28 mouse cellular contexts compared by ENCODE assay signal in genomic region chr15:81534546-81534945, GRCm38 (mm10). TPM values are rescaled to one million over a fixed set of nuclear protein-coding genes. Genes with fewer than 3 reads are reported as not detected.
A peak's percentile ranks its signal among the peaks of the same experiment; 100 is the strongest.
DNase-seq lines count a peak whose midpoint lies in the region; ATAC-seq and TF ChIP-seq lines count a peak whose summit lies in the region.
"Had no signal": no experiment of that assay in that cellular context is flagged by ENCODE, and none has a peak within 500 bp of the region (broad histone marks: within the 10 kb centered on the region; RNA-seq: fewer than 3 reads in every experiment).

No protein-coding gene starts in this region.

- no peak overlapping the region for H3K4me3 ChIP-seq in bone marrow macrophage, adult 2 months (ENCODE audit: insufficient read depth, low read length)
- H3K4me3 ChIP-seq in liver, adult 2 months (ENCODE audit: insufficient read depth, low read depth, low read length), result no peak overlapping the region
- H3K4me3 ChIP-seq in liver, embryonic 15.5 days (replicated peaks), result no peak overlapping the region
- H3K4me3 ChIP-seq in kidney, embryonic 15.5 days (replicated peaks), result no peak overlapping the region
- H3K4me3 ChIP-seq: embryonic facial prominence, embryonic 12.5 days; hindbrain, embryonic 13.5 days; midbrain, embryonic 12.5 days; myocyte; neural tube, embryonic 12.5 days had no signal

- no peaks in the 10 kb centered on the region for H3K9me3 ChIP-seq in liver, embryonic 15.5 days (replicated peaks)
- H3K9me3 ChIP-seq in kidney, embryonic 15.5 days (replicated peaks), result no peaks in the 10 kb centered on the region
- H3K9me3 ChIP-seq: embryonic facial prominence, embryonic 12.5 days; hindbrain, embryonic 13.5 days; midbrain, embryonic 12.5 days; neural tube, embryonic 12.5 days had no signal

- H3K36me3 ChIP-seq in liver, adult 2 months (ENCODE audit: control insufficient read depth, insufficient read depth, low read length), result no peaks in the 10 kb centered on the region
- H3K36me3 ChIP-seq in liver, embryonic 15.5 days (replicated peaks), result no peaks in the 10 kb centered on the region
- no peaks in the 10 kb centered on the region for H3K36me3 ChIP-seq in kidney, embryonic 15.5 days
- H3K36me3 ChIP-seq: embryonic facial prominence, embryonic 12.5 days; hindbrain, embryonic 13.5 days; midbrain, embryonic 12.5 days; neural tube, embryonic 12.5 days had no signal

- no peaks in the 10 kb centered on the region for H3K27me3 ChIP-seq in liver, adult 2 months (ENCODE audit: control insufficient read depth, insufficient read depth, low read length)
- no peaks in the 10 kb centered on the region for H3K27me3 ChIP-seq in liver, embryonic 15.5 days
- no peaks in the 10 kb centered on the region for H3K27me3 ChIP-seq in kidney, embryonic 15.5 days
- H3K27me3 ChIP-seq: embryonic facial prominence, embryonic 12.5 days; hindbrain, embryonic 13.5 days; midbrain, embryonic 12.5 days; neural tube, embryonic 12.5 days had no signal

- TF ChIP-seq POLR2A in bone marrow macrophage, adult 2 months (IDR thresholded peaks at IDR 0.05; ENCODE audit: borderline replicate concordance, low read depth, low read length), result no peak
- no peak for TF ChIP-seq POLR2A in liver, adult 2 months (IDR thresholded peaks at IDR 0.05; ENCODE audit: extremely low read depth, insufficient read depth, low read length)

- H3K9ac ChIP-seq in liver, adult 2 months (ENCODE audit: low read depth, low read length), result no peak overlapping the region
- no peak overlapping the region for H3K9ac ChIP-seq in liver, embryonic 15.5 days
- no peak overlapping the region for H3K9ac ChIP-seq in kidney, embryonic 15.5 days
- H3K9ac ChIP-seq: embryonic facial prominence, embryonic 12.5 days; hindbrain, embryonic 13.5 days; lung, embryonic 14.5 days; midbrain, embryonic 12.5 days; neural tube, embryonic 12.5 days had no signal

- H3K4me2 ChIP-seq in liver, embryonic 15.5 days, result 0 out of 2 replicates have a peak overlapping the region, but pooled peaks have one; percentile 1
- no peak overlapping the region for H3K4me2 ChIP-seq in kidney, embryonic 15.5 days
- H3K4me2 ChIP-seq: embryonic facial prominence, embryonic 12.5 days; heart, embryonic 11.5 days; hindbrain, embryonic 13.5 days; lung, embryonic 14.5 days; midbrain, embryonic 12.5 days; neural tube, embryonic 12.5 days had no signal

- ATAC-seq in liver, embryonic 15.5 days (ENCODE audit: insufficient read depth), result no peak
- no peak for ATAC-seq in kidney, embryonic 15.5 days (replicated peaks; ENCODE audit: low FRiP score)
- ATAC-seq: CD4-positive, CD25-positive, alpha-beta regulatory T cell, adult 4 months; forebrain, embryonic 14.5 days; intestine, postnatal 0 days had no signal

- no peaks in the 10 kb centered on the region for H3K79me2 ChIP-seq in liver, adult 2 months (ENCODE audit: control insufficient read depth, insufficient read depth, low read length)

- no peak for TF ChIP-seq CTCF in bone marrow macrophage, adult 2 months (IDR thresholded peaks at IDR 0.05; ENCODE audit: low read depth, low read length)
- TF ChIP-seq CTCF in liver, adult 2 months (IDR thresholded peaks at IDR 0.05; ENCODE audit: low read depth, low read length), result no peak

- peak overlapping the region; percentile 90 for H3K27ac ChIP-seq in bone marrow macrophage, adult 2 months (ENCODE audit: insufficient read depth, low read depth, low read length)
- H3K27ac ChIP-seq in liver, adult 2 months (replicated peaks; ENCODE audit: insufficient read depth, low read depth, low read length), result peak overlapping the region; percentile 41
- H3K27ac ChIP-seq in liver, embryonic 15.5 days (replicated peaks), result no peak overlapping the region; the same call in 1 of the 2 replicates
- no peak overlapping the region for H3K27ac ChIP-seq in kidney, embryonic 15.5 days
- H3K27ac ChIP-seq: embryonic facial prominence, embryonic 12.5 days; hindbrain, embryonic 13.5 days; midbrain, embryonic 12.5 days; neural tube, embryonic 12.5 days had no signal

- WGBS in liver, adult 2 months, result 77% methylated on average over 6 of the region's 6 CpGs
- WGBS in liver, embryonic 15.5 days (ENCODE audit: insufficient replicate concordance), result 22% methylated on average over 6 of the region's 6 CpGs
- 78% methylated on average over 6 of the region's 6 CpGs for WGBS in kidney, embryonic 15.5 days

- peaks cover 46% of the 10 kb centered on the region for H3K4me1 ChIP-seq in bone marrow macrophage, adult 2 months (ENCODE audit: control insufficient read depth, insufficient read depth, low read length)
- no peaks in the 10 kb centered on the region for H3K4me1 ChIP-seq in liver, adult 2 months (ENCODE audit: control insufficient read depth, insufficient read depth, low read length)
- peaks cover 47% of the 10 kb centered on the region for H3K4me1 ChIP-seq in liver, embryonic 15.5 days (replicated peaks)
- H3K4me1 ChIP-seq in kidney, embryonic 15.5 days, result 0 out of 2 replicates have a peak, but pooled peaks cover 2% of the 10 kb centered on the region
- H3K4me1 ChIP-seq: embryonic facial prominence, embryonic 12.5 days; hindbrain, embryonic 13.5 days; neural tube, embryonic 12.5 days had no signal

- peak; percentile 40 for DNase-seq in 416B (ENCODE audit: low read depth)
- DNase-seq in liver, adult 2 months (ENCODE audit: extremely low read depth, low read depth, low spot score), result no peak
- DNase-seq in left cerebral cortex, adult 11 months (ENCODE audit: low spot score), result no peak
- no peak for DNase-seq in urinary bladder, postnatal 36 days (ENCODE audit: low spot score in 2 of 2)
- no peak for DNase-seq in kidney, postnatal 36 days
- DNase-seq: cerebellum, adult 9-10 months; embryo, embryonic 11 days; gastrocnemius, postnatal 36 days; heart, adult 18-20 months; heart, postnatal 4 days; kidney, adult 9 months; kidney, postnatal 14 days; lung, embryonic 14.5 days; lung, postnatal 14 days; right cerebral cortex, postnatal 4 days; thymus, postnatal 14 days had no signal

RNA-seq across cellular contexts. Expression of gene Ep300, which starts 50.6 kb away (rescaled TPM):
- 66.3 and 72.9 TPM in 2 replicates for polyA plus RNA-seq in bone marrow macrophage, adult 2 months (2012; ENCODE audit: insufficient read depth, insufficient read length, missing spikeins)
- total RNA-seq in liver, adult 2 months (2014; rRNA removed), result 17.9 and 27.7 TPM in 2 replicates
- polyA plus RNA-seq in liver, adult 2 months (2012; rRNA removed), result 6.5 and 8.5 TPM in 2 replicates
- polyA plus RNA-seq in liver, embryonic 15.5 days (2015; fragmentation: Nextera tagmentation; extraction: Ambion mirVana), result 6.1 and 7.9 TPM in 2 replicates
- polyA plus RNA-seq in kidney, embryonic 15.5 days (2015; fragmentation: Nextera tagmentation; extraction: Ambion mirVana), result 18.6 and 19.0 TPM in 2 replicates

Comparison
In these comparisons a context has a peak if more than half of its experiments do, and no peak if none do; other contexts are left out.
1. H3K27ac ChIP-seq: peak in bone marrow macrophage, adult 2 months (single experiment) and liver, adult 2 months (single experiment); none in liver, embryonic 15.5 days (single experiment) and kidney, embryonic 15.5 days (single experiment).